Mouse (Mus musculus) frontal cortex, postnatal 25 days (tissue): Measurements from ENCODE around the gene Cd3eap.

Experiments used
- DNase-seq, 2 experiments: peaks; one replicate each; pipeline ENCODE4 v3.0.0; 2022; ENCODE audit warnings: low spot score in 2 of 2

The Cd3eap gene

GRCm38 (mm10) chr7:19332709-19333352 is 26.5 kb downstream of the Cd3eap start:
- peak; percentile 68 to 74 for DNase-seq

- DNase-seq = no peak
Observed at GRCm38 (mm10) chr7:19331910-19332309, 27.4 kb downstream of the Cd3eap start.

- DNase-seq = no peak
Observed at GRCm38 (mm10) chr7:19328425-19328824, 30.9 kb downstream of the Cd3eap start.

GRCm38 (mm10) chr7:19327782-19328181 is 31.5 kb downstream of the Cd3eap start:
- no peak for DNase-seq

- peak; percentile 64 to 80 for DNase-seq
Observed at GRCm38 (mm10) chr7:19327128-19327527, 32.2 kb downstream of the Cd3eap start.

- no peak for DNase-seq
Observed at GRCm38 (mm10) chr7:19326359-19326758, 32.9 kb downstream of the Cd3eap start.

- no peak for DNase-seq
Observed at GRCm38 (mm10) chr7:19325262-19326199, 33.8 kb downstream of the Cd3eap start.

GRCm38 (mm10) chr7:19324221-19324620 is 35.1 kb downstream of the Cd3eap start:
- no peak for DNase-seq

GRCm38 (mm10) chr7:19322489-19322888 is 36.8 kb downstream of the Cd3eap start:
- DNase-seq = no peak

GRCm38 (mm10) chr7:19321464-19321863 is 37.8 kb downstream of the Cd3eap start:
- DNase-seq = no peak

GRCm38 (mm10) chr7:19320637-19321036 is 38.6 kb downstream of the Cd3eap start:
- DNase-seq = no peak

- peak; percentile 82 to 87 for DNase-seq
Observed at GRCm38 (mm10) chr7:19319906-19320305, 39.4 kb downstream of the Cd3eap start.

- no peak for DNase-seq
Observed at GRCm38 (mm10) chr7:19319458-19319857, 39.8 kb downstream of the Cd3eap start.

- no peak for DNase-seq
Observed at GRCm38 (mm10) chr7:19318676-19319075, 40.6 kb downstream of the Cd3eap start.

- DNase-seq = no peak
Observed at GRCm38 (mm10) chr7:19318201-19318600, 41.1 kb downstream of the Cd3eap start.

GRCm38 (mm10) chr7:19316451-19317161 is 42.7 kb downstream of the Cd3eap start:
- no peak for DNase-seq

- DNase-seq = no peak
Observed at GRCm38 (mm10) chr7:19314033-19314432, 45.2 kb downstream of the Cd3eap start.

GRCm38 (mm10) chr7:19311991-19312390 is 47.3 kb downstream of the Cd3eap start:
- DNase-seq = no peak

- peak; percentile 89 to 95 for DNase-seq
Observed at GRCm38 (mm10) chr7:19309884-19310641, 49.2 kb downstream of the Cd3eap start, which contains the start of gene Fosb. Gene Fosb, minus strand, starts transcription at chr7:19310051.

GRCm38 (mm10) chr7:19309278-19309883 is 49.9 kb downstream of the Cd3eap start:
- no peak for DNase-seq
